Mouse (Mus musculus): Measurements from ENCODE around the gene Wnt4. TPM values are rescaled to one million over a fixed set of nuclear protein-coding genes. Genes with fewer than 3 reads are reported as not detected.

Gene Wnt4
- polyA plus RNA-seq, 1 experiment from 2014 or later = 1.2 TPM

DNA sequence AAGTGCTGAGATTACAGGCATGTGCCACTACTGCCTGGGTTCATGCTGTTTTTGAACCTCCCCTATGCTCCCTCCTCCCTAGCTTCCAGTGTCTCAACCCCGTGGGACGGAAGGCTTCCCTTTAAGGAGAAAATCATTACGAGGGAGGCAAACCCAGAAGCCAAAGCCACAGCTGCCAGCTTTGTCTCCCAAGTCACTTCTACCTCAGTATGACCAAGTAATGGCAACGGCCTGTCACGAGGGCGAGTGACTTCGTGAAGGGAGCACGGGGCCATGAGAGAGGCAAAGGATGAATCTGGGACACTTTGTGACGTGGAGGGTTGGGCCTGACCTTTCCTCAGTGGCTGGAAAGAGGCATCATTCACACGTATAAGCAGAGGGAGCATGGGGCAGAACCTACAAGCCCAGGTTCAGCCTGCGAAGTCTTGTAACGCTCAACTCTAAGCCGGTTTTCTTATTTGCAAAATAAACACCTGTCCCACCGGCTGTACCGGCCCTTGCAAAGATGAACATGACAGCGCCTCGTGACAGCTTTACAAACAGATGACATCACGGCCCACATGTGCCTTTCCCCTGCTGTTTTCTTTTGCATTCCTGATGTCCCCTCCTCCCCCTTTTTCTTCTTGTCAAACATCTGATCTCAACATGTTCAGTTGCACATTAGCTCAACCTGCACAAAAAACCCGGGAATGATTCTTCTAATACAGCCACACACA lies 29.9 kb downstream of the Wnt4 start:
- Histone ChIP-seq H3K27ac (ENCODE audit: low read depth, low read length) (no peak overlapping the region), H3K4me1 (ENCODE audit: control insufficient read depth, insufficient read depth, low read depth, low read length) (no peaks in the 10 kb centered on the region; the same call in 1 of the 2 replicates), H3K36me3 (ENCODE audit: control insufficient read depth, insufficient read depth, low read length) (no peaks in the 10 kb centered on the region), H3K4me3 (ENCODE audit: low read length) (no peak overlapping the region), H3K9ac (ENCODE audit: low read depth, low read length) (no peak overlapping the region), H3K9me3 (ENCODE audit: control insufficient read depth, low read length) (no peaks in the 10 kb centered on the region), H3K4me2 (ENCODE audit: low read length) (no peak overlapping the region), H3K27me3 (replicated peaks; ENCODE audit: control insufficient read depth, insufficient read depth, low read length) (no peaks in the 10 kb centered on the region)
- WGBS = 66% methylated on average over 19 of the region's 19 CpGs
- ATAC-seq = no peak

DNA sequence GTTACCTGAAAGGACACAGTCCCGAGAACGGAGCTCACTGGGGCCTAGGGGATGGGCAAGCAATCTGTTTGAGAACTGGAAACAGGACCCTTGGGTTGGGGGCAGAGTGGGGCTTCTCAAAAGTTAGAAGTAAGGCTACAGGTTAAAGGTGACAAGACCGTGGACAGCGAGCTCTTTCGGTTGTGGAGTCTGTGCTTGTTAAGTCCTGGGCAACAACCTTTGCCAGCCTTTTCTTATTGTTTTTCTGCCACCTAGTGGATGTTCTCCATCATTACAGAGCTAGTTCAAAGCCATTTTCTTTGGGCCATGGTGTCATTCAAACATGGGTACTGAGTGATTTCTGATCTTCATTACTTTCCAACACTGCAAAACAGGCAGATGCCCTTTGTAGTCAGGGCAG lies 31.1 kb downstream of the Wnt4 start:
- Histone ChIP-seq H3K4me1 (ENCODE audit: control insufficient read depth, insufficient read depth, low read depth, low read length) (no peaks in the 10 kb centered on the region; the same call in 1 of the 2 replicates), H3K4me3 (ENCODE audit: low read length) (no peak overlapping the region), H3K9me3 (ENCODE audit: control insufficient read depth, low read length) (no peaks in the 10 kb centered on the region), H3K9ac (ENCODE audit: low read depth, low read length) (no peak overlapping the region), H3K27ac (ENCODE audit: low read depth, low read length) (no peak overlapping the region), H3K36me3 (ENCODE audit: control insufficient read depth, insufficient read depth, low read length) (no peaks in the 10 kb centered on the region), H3K4me2 (ENCODE audit: low read length) (no peak overlapping the region), H3K27me3 (replicated peaks; ENCODE audit: control insufficient read depth, insufficient read depth, low read length) (no peaks in the 10 kb centered on the region)
- ATAC-seq = no peak
- WGBS = 46% methylated on average over 5 of the region's 5 CpGs

DNA sequence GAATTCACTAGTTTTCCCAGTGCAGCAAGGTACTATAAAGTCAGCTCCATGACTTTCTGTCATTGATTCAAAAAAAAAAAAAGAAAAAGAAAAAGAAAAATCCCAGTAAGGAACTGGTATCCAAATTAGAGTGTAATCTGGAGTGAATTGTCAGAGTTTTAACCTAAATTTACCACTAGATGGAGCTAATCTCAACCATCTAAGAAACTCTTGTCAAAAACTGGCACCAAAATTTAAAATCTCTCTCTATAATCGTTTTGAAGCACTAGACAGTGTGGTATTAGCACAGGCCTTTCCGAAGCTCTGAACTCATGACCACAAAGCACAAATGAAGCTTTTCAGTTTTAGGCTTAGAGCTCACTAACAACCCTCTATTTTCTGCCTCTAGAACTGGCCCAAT lies 36.2 kb downstream of the Wnt4 start:
- Histone ChIP-seq H3K4me2 (ENCODE audit: low read length) (no peak overlapping the region), H3K9me3 (ENCODE audit: control insufficient read depth, low read length) (no peaks in the 10 kb centered on the region), H3K9ac (ENCODE audit: low read depth, low read length) (no peak overlapping the region), H3K4me3 (ENCODE audit: low read length) (no peak overlapping the region), H3K4me1 (ENCODE audit: control insufficient read depth, insufficient read depth, low read depth, low read length) (no peaks in the 10 kb centered on the region), H3K27ac (ENCODE audit: low read depth, low read length) (no peak overlapping the region), H3K27me3 (replicated peaks; ENCODE audit: control insufficient read depth, insufficient read depth, low read length) (no peaks in the 10 kb centered on the region), H3K36me3 (ENCODE audit: control insufficient read depth, insufficient read depth, low read length) (peaks cover 4% of the 10 kb centered on the region; the same call in 1 of the 2 replicates)
- WGBS = 64% methylated on average over 2 of the region's 2 CpGs
- ATAC-seq = no peak

DNA sequence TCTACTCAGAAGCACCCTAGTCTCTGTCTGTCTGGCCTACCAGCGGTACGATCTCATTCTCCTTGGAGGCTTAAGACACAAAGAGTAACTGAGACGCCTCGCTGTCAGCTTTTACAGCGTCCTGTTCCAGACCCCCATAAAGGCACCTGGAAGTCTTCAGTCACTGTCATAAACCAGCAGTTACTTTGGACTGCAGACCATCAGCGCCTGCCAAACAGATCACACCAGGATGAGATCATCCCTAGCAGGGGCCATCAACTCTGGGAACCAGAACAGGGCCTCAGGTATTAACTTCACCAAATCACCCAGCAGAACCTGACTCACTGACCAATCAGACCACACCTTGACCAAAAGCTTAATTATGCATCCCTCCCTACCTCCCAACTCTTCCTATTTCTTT lies 37.3 kb downstream of the Wnt4 start:
- no peaks in the 10 kb centered on the region for H3K4me1 ChIP-seq (ENCODE audit: control insufficient read depth, insufficient read depth, low read depth, low read length)
- no peaks in the 10 kb centered on the region for H3K9me3 ChIP-seq (ENCODE audit: control insufficient read depth, low read length)
- no peak overlapping the region for H3K4me2 ChIP-seq (ENCODE audit: low read length)
- H3K27me3 ChIP-seq (replicated peaks; ENCODE audit: control insufficient read depth, insufficient read depth, low read length) = no peaks in the 10 kb centered on the region
- WGBS = 68% methylated on average over 6 of the region's 6 CpGs
- peaks cover 9% of the 10 kb centered on the region; the same call in 1 of the 2 replicates for H3K36me3 ChIP-seq (ENCODE audit: control insufficient read depth, insufficient read depth, low read length)
- no peak overlapping the region for H3K9ac ChIP-seq (ENCODE audit: low read depth, low read length)
- ATAC-seq = no peak
- no peak overlapping the region for H3K27ac ChIP-seq (ENCODE audit: low read depth, low read length)
- no peak overlapping the region for H3K4me3 ChIP-seq (ENCODE audit: low read length)

DNA sequence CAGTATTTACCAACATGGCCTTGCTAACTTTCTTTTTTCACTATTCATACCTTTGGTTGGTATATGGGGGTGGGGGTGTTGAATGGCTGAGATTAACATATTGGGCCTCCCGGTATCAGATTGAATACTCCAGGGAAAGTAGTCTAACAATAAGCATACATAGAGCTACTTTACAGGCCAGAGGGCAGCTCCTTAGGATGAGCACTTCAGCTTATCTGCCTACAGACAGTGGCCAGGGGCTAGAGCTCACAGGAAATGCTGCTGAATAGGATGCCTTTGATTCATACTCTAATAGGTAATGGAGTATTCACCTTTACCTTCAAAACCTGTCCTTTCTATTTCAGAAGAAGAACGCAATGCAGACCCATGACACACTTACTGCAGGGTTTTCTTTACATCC lies 37.8 kb downstream of the Wnt4 start:
- H3K27ac ChIP-seq (ENCODE audit: low read depth, low read length) = no peak overlapping the region
- 88% methylated on average over 2 of the region's 2 CpGs for whole genome bisulfite sequencing
- H3K4me3 ChIP-seq (ENCODE audit: low read length) = no peak overlapping the region
- H3K27me3 ChIP-seq (replicated peaks; ENCODE audit: control insufficient read depth, insufficient read depth, low read length) = no peaks in the 10 kb centered on the region
- no peaks in the 10 kb centered on the region for H3K9me3 ChIP-seq (ENCODE audit: control insufficient read depth, low read length)
- ATAC-seq = no peak
- peaks cover 9% of the 10 kb centered on the region; the same call in 1 of the 2 replicates for H3K36me3 ChIP-seq (ENCODE audit: control insufficient read depth, insufficient read depth, low read length)
- H3K4me2 ChIP-seq (ENCODE audit: low read length) = no peak overlapping the region
- H3K4me1 ChIP-seq (ENCODE audit: control insufficient read depth, insufficient read depth, low read depth, low read length) = no peaks in the 10 kb centered on the region
- H3K9ac ChIP-seq (ENCODE audit: low read depth, low read length) = no peak overlapping the region

DNA sequence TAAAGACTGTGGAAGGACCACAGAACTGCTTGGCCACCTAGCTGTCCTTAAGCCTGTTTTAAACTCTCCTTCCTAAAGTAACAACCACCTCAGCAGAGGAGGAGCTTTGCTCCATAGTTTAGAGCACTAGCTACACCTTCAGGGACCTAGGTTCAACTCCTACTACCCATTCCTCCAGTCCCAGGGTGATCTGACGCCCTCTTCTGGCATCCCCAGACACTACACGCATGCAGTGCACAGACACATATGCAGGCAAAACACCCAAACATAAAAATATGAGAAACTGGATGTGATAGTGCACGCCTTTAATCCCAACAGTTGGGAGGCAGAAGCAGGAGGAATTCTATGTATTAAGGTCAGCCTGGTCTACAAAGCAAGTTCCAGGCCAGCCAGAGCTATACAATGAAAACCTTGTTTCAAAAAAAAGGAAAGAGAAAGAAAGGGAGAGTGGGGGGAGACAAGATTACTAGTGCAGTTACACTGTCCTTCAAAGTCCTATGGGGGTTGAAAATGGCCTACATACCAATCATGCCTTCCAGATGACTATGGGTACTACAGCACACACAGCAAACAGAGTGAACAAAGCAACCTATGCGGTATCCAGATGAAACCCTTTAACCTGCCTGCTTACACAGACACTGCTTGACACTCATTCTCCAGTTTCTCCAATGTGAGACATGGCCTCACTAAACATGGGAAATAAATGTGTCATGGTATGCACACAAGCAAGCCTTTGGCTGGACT lies 38.9 kb downstream of the Wnt4 start:
- Histone ChIP-seq H3K27ac (ENCODE audit: low read depth, low read length) (no peak overlapping the region), H3K9ac (ENCODE audit: low read depth, low read length) (no peak overlapping the region), H3K9me3 (ENCODE audit: control insufficient read depth, low read length) (no peaks in the 10 kb centered on the region), H3K4me1 (ENCODE audit: control insufficient read depth, insufficient read depth, low read depth, low read length) (no peaks in the 10 kb centered on the region), H3K36me3 (ENCODE audit: control insufficient read depth, insufficient read depth, low read length) (peaks cover 9% of the 10 kb centered on the region; the same call in 1 of the 2 replicates), H3K4me3 (ENCODE audit: low read length) (no peak overlapping the region), H3K4me2 (ENCODE audit: low read length) (no peak overlapping the region), H3K27me3 (replicated peaks; ENCODE audit: control insufficient read depth, insufficient read depth, low read length) (no peaks in the 10 kb centered on the region)
- WGBS = 85% methylated on average over 4 of the region's 4 CpGs
- ATAC-seq = no peak

DNA sequence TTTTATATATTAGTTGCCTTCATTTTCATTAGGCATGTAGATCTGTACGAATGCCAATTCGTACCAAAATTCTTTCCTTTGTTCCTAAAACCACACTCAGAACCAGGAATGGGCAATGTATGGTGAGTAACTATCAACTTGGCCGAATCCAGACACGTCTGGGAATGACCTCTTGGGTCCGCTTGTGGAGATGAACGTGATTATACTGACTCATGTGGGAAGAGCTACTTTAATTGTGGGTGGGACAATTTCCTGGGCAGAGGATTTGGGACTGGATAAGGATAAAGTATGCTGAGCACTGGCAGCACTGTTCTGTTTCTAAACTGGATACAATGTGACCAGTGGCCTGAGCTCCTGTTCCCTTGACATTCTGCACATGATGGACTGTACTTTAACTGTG lies 47.6 kb downstream of the Wnt4 start:
- H3K36me3 ChIP-seq (ENCODE audit: control insufficient read depth, insufficient read depth, low read length) = peaks cover 24% of the 10 kb centered on the region
- no peak for ATAC-seq
- H3K27me3 ChIP-seq (replicated peaks; ENCODE audit: control insufficient read depth, insufficient read depth, low read length) = no peaks in the 10 kb centered on the region
- 90% methylated on average over 6 of the region's 6 CpGs for WGBS
- no peak overlapping the region for H3K27ac ChIP-seq (ENCODE audit: low read depth, low read length)
- no peaks in the 10 kb centered on the region for H3K4me1 ChIP-seq (ENCODE audit: control insufficient read depth, insufficient read depth, low read depth, low read length)
- H3K9me3 ChIP-seq (ENCODE audit: control insufficient read depth, low read length) = no peaks in the 10 kb centered on the region
- no peak overlapping the region for H3K4me3 ChIP-seq (ENCODE audit: low read length)
- no peak overlapping the region for H3K9ac ChIP-seq (ENCODE audit: low read depth, low read length)
- no peak overlapping the region for H3K4me2 ChIP-seq (ENCODE audit: low read length)

DNA sequence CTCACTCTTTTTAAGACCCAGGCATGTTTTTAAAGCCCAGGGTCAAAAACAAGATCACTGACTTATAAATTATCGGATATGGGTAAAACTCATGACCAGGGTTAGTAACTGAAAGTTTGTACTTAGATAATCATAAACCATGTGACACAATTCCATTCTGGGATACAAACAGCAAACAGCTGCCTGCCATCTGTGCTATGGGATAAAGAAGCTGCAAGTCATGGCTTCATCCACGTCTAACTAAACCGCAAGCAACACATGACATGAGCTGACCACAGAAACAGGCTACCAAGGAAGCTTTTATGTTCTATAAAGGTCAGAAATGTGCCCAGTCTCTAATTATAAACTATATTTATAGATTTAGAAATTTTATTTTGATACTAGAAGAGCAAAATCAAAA lies 49.2 kb downstream of the Wnt4 start:
- Histone ChIP-seq H3K4me2 (ENCODE audit: low read length) (no peak overlapping the region), H3K36me3 (ENCODE audit: control insufficient read depth, insufficient read depth, low read length) (peaks cover 26% of the 10 kb centered on the region), H3K4me3 (ENCODE audit: low read length) (no peak overlapping the region), H3K9ac (ENCODE audit: low read depth, low read length) (no peak overlapping the region), H3K9me3 (ENCODE audit: control insufficient read depth, low read length) (no peaks in the 10 kb centered on the region), H3K27me3 (replicated peaks; ENCODE audit: control insufficient read depth, insufficient read depth, low read length) (no peaks in the 10 kb centered on the region), H3K27ac (ENCODE audit: low read depth, low read length) (no peak overlapping the region), H3K4me1 (ENCODE audit: control insufficient read depth, insufficient read depth, low read depth, low read length) (no peaks in the 10 kb centered on the region)
- no peak for ATAC-seq
- WGBS = 82% methylated on average over 3 of the region's 3 CpGs

DNA sequence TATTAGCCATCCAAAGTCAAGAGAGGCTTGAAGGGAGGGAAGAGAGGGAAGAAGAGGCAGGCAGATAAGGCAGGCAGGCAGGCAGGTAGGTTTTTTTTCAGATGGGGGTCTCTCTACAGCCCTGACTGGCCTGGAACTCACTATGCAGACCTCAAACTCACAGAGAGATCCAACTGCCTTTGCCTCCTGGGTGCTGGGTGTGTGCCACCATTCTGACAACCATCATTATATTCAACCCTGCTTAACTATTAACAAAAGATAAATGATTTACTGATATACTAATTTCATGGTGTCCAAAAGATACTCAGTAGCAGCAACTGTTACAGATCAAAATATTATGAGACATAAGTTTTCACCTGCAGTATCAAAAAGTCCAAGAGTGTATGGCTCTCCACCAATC lies 54.8 kb downstream of the Wnt4 start:
- Histone ChIP-seq H3K27me3 (replicated peaks; ENCODE audit: control insufficient read depth, insufficient read depth, low read length) (no peaks in the 10 kb centered on the region), H3K4me2 (ENCODE audit: low read length) (no peak overlapping the region), H3K36me3 (ENCODE audit: control insufficient read depth, insufficient read depth, low read length) (peaks cover 27% of the 10 kb centered on the region), H3K27ac (ENCODE audit: low read depth, low read length) (no peak overlapping the region), H3K4me1 (ENCODE audit: control insufficient read depth, insufficient read depth, low read depth, low read length) (no peaks in the 10 kb centered on the region), H3K9me3 (ENCODE audit: control insufficient read depth, low read length) (no peaks in the 10 kb centered on the region), H3K4me3 (ENCODE audit: low read length) (no peak overlapping the region), H3K9ac (ENCODE audit: low read depth, low read length) (no peak overlapping the region)
- no peak for ATAC-seq
